Mouse (Mus musculus): ENCODE data around the gene Gc. TPM values are rescaled to one million over a fixed set of nuclear protein-coding genes. Genes with fewer than 3 reads are reported as not detected.

Gc gene
- polyA plus RNA-seq, 1 experiment from 2014 or later, result 4.8 TPM

DNA sequence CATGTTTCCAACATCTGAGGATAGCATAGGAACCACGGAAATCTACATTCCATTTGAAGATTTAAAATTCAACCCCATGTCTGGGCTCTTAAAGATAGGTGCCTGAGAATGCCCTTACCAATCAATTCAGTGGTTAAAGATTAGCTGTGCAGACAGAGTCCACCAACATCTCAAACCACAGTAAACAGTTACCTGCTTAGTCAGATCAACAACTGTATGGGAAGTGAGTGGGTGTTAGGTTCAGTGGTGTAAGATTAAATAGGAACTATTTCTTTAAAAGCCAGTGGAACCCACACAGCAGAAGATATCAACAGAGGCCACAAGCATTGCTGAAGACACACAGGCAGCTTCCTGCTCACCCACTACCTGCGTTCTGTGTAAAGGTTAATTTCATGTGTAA is 1.3 kb upstream of the Gc start:
- Histone ChIP-seq H3K36me3 (ENCODE audit: control insufficient read depth, insufficient read depth, low read length) (no peaks in the 10 kb centered on the region), H3K4me3 (ENCODE audit: low read length) (no peak overlapping the region), H3K9me3 (ENCODE audit: control insufficient read depth, low read length) (no peaks in the 10 kb centered on the region), H3K9ac (ENCODE audit: low read depth, low read length) (no peak overlapping the region), H3K27ac (ENCODE audit: low read depth, low read length) (no peak overlapping the region), H3K4me1 (ENCODE audit: control insufficient read depth, insufficient read depth, low read length) (no peaks in the 10 kb centered on the region), H3K4me2 (replicated peaks; ENCODE audit: low read depth, low read length) (no peak overlapping the region), H3K27me3 (ENCODE audit: control insufficient read depth, insufficient read depth, low read length) (no peaks in the 10 kb centered on the region)
- 82% methylated on average over 2 of the region's 2 CpGs for WGBS
- no peak for ATAC-seq (ENCODE audit: low FRiP score, low TSS enrichment)

DNA sequence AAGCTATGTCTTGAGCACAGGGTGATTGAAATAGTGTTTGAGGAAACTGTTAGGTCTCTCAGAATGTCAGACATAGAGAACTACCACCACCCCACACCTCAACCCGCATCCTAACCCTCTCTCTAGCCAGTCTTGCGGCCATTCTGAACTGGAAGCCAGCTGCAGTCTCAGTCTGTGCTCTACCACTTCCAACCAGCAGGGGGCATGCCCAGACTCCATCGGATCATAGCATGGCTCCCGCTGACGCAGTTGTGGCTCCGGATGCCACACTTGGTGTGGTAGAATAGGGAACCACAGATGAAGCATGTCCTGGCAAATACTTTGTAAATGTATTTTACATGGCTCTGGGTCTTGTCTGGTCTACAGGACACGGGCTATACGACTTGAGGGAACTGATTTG is 2.2 kb downstream of the Gc start:
- H3K4me3 ChIP-seq (ENCODE audit: low read length), result no peak overlapping the region
- no peak overlapping the region for H3K27ac ChIP-seq (ENCODE audit: low read depth, low read length)
- ATAC-seq (ENCODE audit: low FRiP score, low TSS enrichment), result no peak
- no peaks in the 10 kb centered on the region for H3K36me3 ChIP-seq (ENCODE audit: control insufficient read depth, insufficient read depth, low read length)
- no peaks in the 10 kb centered on the region for H3K27me3 ChIP-seq (ENCODE audit: control insufficient read depth, insufficient read depth, low read length)
- H3K9me3 ChIP-seq (ENCODE audit: control insufficient read depth, low read length), result no peaks in the 10 kb centered on the region
- H3K4me2 ChIP-seq (replicated peaks; ENCODE audit: low read depth, low read length), result no peak overlapping the region
- no peaks in the 10 kb centered on the region for H3K4me1 ChIP-seq (ENCODE audit: control insufficient read depth, insufficient read depth, low read length)
- no peak overlapping the region for H3K9ac ChIP-seq (ENCODE audit: low read depth, low read length)
- 52% methylated on average over 8 of the region's 8 CpGs for WGBS

GRCm38 (mm10) chr5:89450798-89451197 is 6.9 kb downstream of the Gc start:
- Histone ChIP-seq H3K27me3 (ENCODE audit: control insufficient read depth, insufficient read depth, low read length) (no peaks in the 10 kb centered on the region), H3K4me3 (ENCODE audit: low read length) (no peak overlapping the region), H3K4me1 (ENCODE audit: control insufficient read depth, insufficient read depth, low read length) (no peaks in the 10 kb centered on the region), H3K9me3 (ENCODE audit: control insufficient read depth, low read length) (no peaks in the 10 kb centered on the region), H3K36me3 (ENCODE audit: control insufficient read depth, insufficient read depth, low read length) (no peaks in the 10 kb centered on the region), H3K27ac (ENCODE audit: low read depth, low read length) (no peak overlapping the region), H3K4me2 (replicated peaks; ENCODE audit: low read depth, low read length) (no peak overlapping the region), H3K9ac (ENCODE audit: low read depth, low read length) (no peak overlapping the region)
- no peak for ATAC-seq (ENCODE audit: low FRiP score, low TSS enrichment)

GRCm38 (mm10) chr5:89449325-89449724 is 8.4 kb downstream of the Gc start:
- Histone ChIP-seq H3K27me3 (ENCODE audit: control insufficient read depth, insufficient read depth, low read length) (no peaks in the 10 kb centered on the region), H3K9ac (ENCODE audit: low read depth, low read length) (no peak overlapping the region), H3K9me3 (ENCODE audit: control insufficient read depth, low read length) (no peaks in the 10 kb centered on the region), H3K27ac (ENCODE audit: low read depth, low read length) (no peak overlapping the region), H3K4me2 (replicated peaks; ENCODE audit: low read depth, low read length) (no peak overlapping the region), H3K4me1 (ENCODE audit: control insufficient read depth, insufficient read depth, low read length) (no peaks in the 10 kb centered on the region), H3K4me3 (ENCODE audit: low read length) (no peak overlapping the region), H3K36me3 (ENCODE audit: control insufficient read depth, insufficient read depth, low read length) (no peaks in the 10 kb centered on the region)
- ATAC-seq (ENCODE audit: low FRiP score, low TSS enrichment), result no peak
- 92% methylated on average over 9 of the region's 9 CpGs for WGBS

GRCm38 (mm10) chr5:89447978-89448377 is 9.7 kb downstream of the Gc start:
- ATAC-seq (ENCODE audit: low FRiP score, low TSS enrichment), result no peak

DNA sequence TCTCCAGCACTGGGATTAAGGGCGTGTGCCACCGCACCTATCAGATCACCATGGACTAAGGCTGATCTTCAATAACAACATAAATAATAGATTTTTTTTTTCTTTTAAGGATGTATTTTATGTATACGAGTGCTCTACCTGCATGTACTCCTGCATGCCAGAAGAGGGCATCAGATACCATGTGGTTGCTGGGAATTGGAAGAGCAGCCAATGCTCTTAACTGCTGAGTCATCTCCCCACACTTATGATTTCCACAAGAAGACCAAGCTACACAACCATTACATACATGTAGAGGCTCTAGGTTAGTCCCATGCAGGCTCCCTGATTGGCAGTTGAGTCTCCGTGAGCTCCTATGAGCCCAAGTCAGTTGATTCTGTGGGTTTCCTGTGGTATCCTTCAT is 13.3 kb downstream of the Gc start:
- Histone ChIP-seq H3K36me3 (ENCODE audit: control insufficient read depth, insufficient read depth, low read length) (no peaks in the 10 kb centered on the region), H3K4me1 (ENCODE audit: control insufficient read depth, insufficient read depth, low read length) (no peaks in the 10 kb centered on the region), H3K27ac (ENCODE audit: low read depth, low read length) (no peak overlapping the region), H3K4me3 (ENCODE audit: low read length) (no peak overlapping the region), H3K4me2 (replicated peaks; ENCODE audit: low read depth, low read length) (no peak overlapping the region), H3K27me3 (ENCODE audit: control insufficient read depth, insufficient read depth, low read length) (no peaks in the 10 kb centered on the region), H3K9ac (ENCODE audit: low read depth, low read length) (no peak overlapping the region), H3K9me3 (ENCODE audit: control insufficient read depth, low read length) (no peaks in the 10 kb centered on the region)
- ATAC-seq (ENCODE audit: low FRiP score, low TSS enrichment), result no peak
- 90% methylated on average over 4 of the region's 4 CpGs for WGBS

More at GRCm38 (mm10) chr5:89447978-89448377, 9.7 kb downstream of the Gc start:
- Histone ChIP-seq H3K4me2 (replicated peaks; ENCODE audit: low read depth, low read length) (no peak overlapping the region), H3K27me3 (ENCODE audit: control insufficient read depth, insufficient read depth, low read length) (no peaks in the 10 kb centered on the region), H3K4me1 (ENCODE audit: control insufficient read depth, insufficient read depth, low read length) (no peaks in the 10 kb centered on the region), H3K4me3 (ENCODE audit: low read length) (no peak overlapping the region), H3K27ac (ENCODE audit: low read depth, low read length) (no peak overlapping the region), H3K9ac (ENCODE audit: low read depth, low read length) (no peak overlapping the region), H3K36me3 (ENCODE audit: control insufficient read depth, insufficient read depth, low read length) (no peaks in the 10 kb centered on the region), H3K9me3 (ENCODE audit: control insufficient read depth, low read length) (no peaks in the 10 kb centered on the region)
- 49% methylated on average over 7 of the region's 7 CpGs for WGBS

DNA sequence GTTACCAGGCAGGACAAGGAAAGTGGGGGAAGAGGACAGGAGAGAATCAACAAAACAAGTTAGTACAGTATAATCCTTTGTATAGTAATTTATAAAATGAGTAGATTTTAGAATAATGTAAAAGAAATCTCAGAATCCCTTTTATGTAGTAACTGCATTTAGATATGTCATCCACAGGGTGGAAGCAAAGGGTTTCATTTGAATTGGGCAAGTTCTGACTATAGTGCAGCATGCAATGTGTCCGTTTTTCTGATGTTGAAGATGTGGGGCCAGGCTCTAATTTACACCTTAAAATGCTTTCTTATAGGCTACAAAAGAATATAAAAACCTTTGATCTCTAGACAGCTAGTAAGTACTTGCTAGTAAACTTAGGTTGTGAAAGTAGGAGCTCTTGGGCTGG is 46.2 kb downstream of the Gc start:
- H3K27me3 ChIP-seq (ENCODE audit: control insufficient read depth, insufficient read depth, low read length), result no peaks in the 10 kb centered on the region
- no peaks in the 10 kb centered on the region for H3K4me1 ChIP-seq (ENCODE audit: control insufficient read depth, insufficient read depth, low read length)
- H3K4me3 ChIP-seq (ENCODE audit: low read length), result no peak overlapping the region
- WGBS, result 46% methylated on average over 1 of the region's 1 CpGs
- no peak overlapping the region for H3K9ac ChIP-seq (ENCODE audit: low read depth, low read length)
- no peak for ATAC-seq (ENCODE audit: low FRiP score, low TSS enrichment)
- no peak overlapping the region for H3K4me2 ChIP-seq (replicated peaks; ENCODE audit: low read depth, low read length)
- no peaks in the 10 kb centered on the region for H3K9me3 ChIP-seq (ENCODE audit: control insufficient read depth, low read length)
- H3K36me3 ChIP-seq (ENCODE audit: control insufficient read depth, insufficient read depth, low read length), result no peaks in the 10 kb centered on the region
- no peak overlapping the region for H3K27ac ChIP-seq (ENCODE audit: low read depth, low read length)

- Histone ChIP-seq H3K9ac (ENCODE audit: low read depth, low read length) (no peak overlapping the region), H3K27me3 (ENCODE audit: control insufficient read depth, insufficient read depth, low read length) (no peaks in the 10 kb centered on the region), H3K27ac (ENCODE audit: low read depth, low read length) (no peak overlapping the region), H3K9me3 (ENCODE audit: control insufficient read depth, low read length) (no peaks in the 10 kb centered on the region), H3K36me3 (ENCODE audit: control insufficient read depth, insufficient read depth, low read length) (no peaks in the 10 kb centered on the region), H3K4me3 (ENCODE audit: low read length) (no peak overlapping the region), H3K4me1 (ENCODE audit: control insufficient read depth, insufficient read depth, low read length) (no peaks in the 10 kb centered on the region), H3K4me2 (replicated peaks; ENCODE audit: low read depth, low read length) (no peak overlapping the region)
- no peak for ATAC-seq (ENCODE audit: low FRiP score, low TSS enrichment)
Observed at GRCm38 (mm10) chr5:89407376-89408082, 50.2 kb downstream of the Gc start.

GRCm38 (mm10) chr5:89405132-89405531 is 52.6 kb downstream of the Gc start:
- no peak overlapping the region for H3K9ac ChIP-seq (ENCODE audit: low read depth, low read length)
- H3K4me1 ChIP-seq (ENCODE audit: control insufficient read depth, insufficient read depth, low read length), result no peaks in the 10 kb centered on the region
- no peaks in the 10 kb centered on the region for H3K27me3 ChIP-seq (ENCODE audit: control insufficient read depth, insufficient read depth, low read length)
- no peak overlapping the region for H3K4me3 ChIP-seq (ENCODE audit: low read length)
- no peak overlapping the region for H3K27ac ChIP-seq (ENCODE audit: low read depth, low read length)
- no peaks in the 10 kb centered on the region for H3K9me3 ChIP-seq (ENCODE audit: control insufficient read depth, low read length)
- no peak for ATAC-seq (ENCODE audit: low FRiP score, low TSS enrichment)
- H3K36me3 ChIP-seq (ENCODE audit: control insufficient read depth, insufficient read depth, low read length), result no peaks in the 10 kb centered on the region
- WGBS, result 57% methylated on average over 1 of the region's 1 CpGs
- H3K4me2 ChIP-seq (replicated peaks; ENCODE audit: low read depth, low read length), result no peak overlapping the region

Measured in kidney, embryonic 14.5 days (tissue).